Mouse (Mus musculus) hindbrain, embryonic 11.5 days (tissue): Measurements from ENCODE around the gene St6galnac1. TPM values are rescaled to one million over a fixed set of nuclear protein-coding genes. Genes with fewer than 3 reads are reported as not detected.

Source experiments
- ATAC-seq: fragments of 200-750 bp; cut with Nextera tagmentation; 2 replicates; pipeline ENCODE4 v1.8.0; 2017; ENCODE audit warnings: mild to moderate bottlenecking, moderate TSS enrichment, moderate library complexity; ENCODE audit not compliant: low FRiP score
- DNase-seq: peaks from one replicate; pipeline ENCODE4 v3.0.0-alpha.2; 2015; ENCODE audit warnings: low spot score
- H3K27ac ChIP-seq: fragments of 300-500 bp; sonication (generic); 2 replicates; pipeline ENCODE4 v1.5.1; 2014; ENCODE audit warnings: mild to moderate bottlenecking, low read depth, low read length
- H3K27me3 ChIP-seq: fragments of 300-500 bp; sonication (generic); 2 replicates; pipeline ENCODE4 v1.6.1; 2014; ENCODE audit warnings: mild to moderate bottlenecking, low read length, moderate library complexity, mixed read lengths; ENCODE audit not compliant: control insufficient read depth, insufficient read depth
- H3K36me3 ChIP-seq: fragments of 300-500 bp; sonication (generic); 2 replicates; pipeline ENCODE4 v1.6.1; 2014; ENCODE audit warnings: mild to moderate bottlenecking, low read length, moderate library complexity, mixed read lengths; ENCODE audit not compliant: control insufficient read depth, insufficient read depth
- H3K4me1 ChIP-seq: fragments of 300-500 bp; sonication (generic); replicated peaks from 2 replicates; pipeline ENCODE4 v1.6.1; 2014; ENCODE audit warnings: low read length, mixed read lengths; ENCODE audit not compliant: control insufficient read depth, insufficient read depth
- H3K4me2 ChIP-seq: fragments of 300-500 bp; sonication (generic); replicated peaks from 2 replicates; pipeline ENCODE4 v1.6.1; 2014; ENCODE audit warnings: mild to moderate bottlenecking, low read depth, low read length
- H3K4me3 ChIP-seq: fragments of 300-500 bp; sonication (generic); 2 replicates; pipeline ENCODE4 v1.5.1; 2014; ENCODE audit warnings: low read depth, low read length
- H3K9ac ChIP-seq: fragments of 300-500 bp; sonication (generic); 2 replicates; pipeline ENCODE4 v1.6.1; 2014; ENCODE audit warnings: low read depth, low read length
- H3K9me3 ChIP-seq: fragments of 300-500 bp; sonication (generic); 2 replicates; pipeline ENCODE4 v1.6.1; 2016; ENCODE audit warnings: low read length; ENCODE audit not compliant: control insufficient read depth
- WGBS: fragments of 180-500 bp; shearing (Covaris S2); extraction: QIAGEN DNeasy Blood & Tissue Kit; methylation state at CpG from one replicate; pipeline ENCODE4 v1.1.7; 2014; 5-methylcytosine and 5-hydroxymethylcytosine counted together
- polyA plus RNA-seq: library from polyadenylated mRNA; unstranded; fragments of >200 nt; fragmentation: Nextera tagmentation; extraction: Ambion mirVana; gene quantifications from 2 replicates; pipeline ENCODE4 v1.2.1, GENCODE M21; 2014

Gene St6galnac1
- polyA plus RNA-seq, 1 experiment from 2014 or later = not detected

- no peaks in the 10 kb centered on the region for H3K9me3 ChIP-seq
- H3K27ac ChIP-seq = no peak overlapping the region
- no peaks in the 10 kb centered on the region for H3K36me3 ChIP-seq
- H3K4me2 ChIP-seq = no peak overlapping the region
- no peak overlapping the region for H3K4me3 ChIP-seq
- no peaks in the 10 kb centered on the region for H3K27me3 ChIP-seq
- ATAC-seq (no peak), DNase-seq (no peak)
- peaks cover 31% of the 10 kb centered on the region for H3K4me1 ChIP-seq
- WGBS = 77% methylated on average over 8 of the region's 8 CpGs
- H3K9ac ChIP-seq = no peak overlapping the region
Measured at GRCm38 (mm10) chr11:116809520-116809919, 34.2 kb upstream of the St6galnac1 start.

GRCm38 (mm10) chr11:116808811-116809395, 33.6 kb upstream of the St6galnac1 start:
- Histone ChIP-seq H3K27ac (no peak overlapping the region), H3K4me1 (peaks cover 25% of the 10 kb centered on the region), H3K4me3 (no peak overlapping the region), H3K4me2 (no peak overlapping the region), H3K9ac (no peak overlapping the region), H3K36me3 (no peaks in the 10 kb centered on the region), H3K27me3 (no peaks in the 10 kb centered on the region), H3K9me3 (no peaks in the 10 kb centered on the region)
- DNase-seq (no peak), ATAC-seq (no peak)
- 75% methylated on average over 11 of the region's 11 CpGs for WGBS

DNA sequence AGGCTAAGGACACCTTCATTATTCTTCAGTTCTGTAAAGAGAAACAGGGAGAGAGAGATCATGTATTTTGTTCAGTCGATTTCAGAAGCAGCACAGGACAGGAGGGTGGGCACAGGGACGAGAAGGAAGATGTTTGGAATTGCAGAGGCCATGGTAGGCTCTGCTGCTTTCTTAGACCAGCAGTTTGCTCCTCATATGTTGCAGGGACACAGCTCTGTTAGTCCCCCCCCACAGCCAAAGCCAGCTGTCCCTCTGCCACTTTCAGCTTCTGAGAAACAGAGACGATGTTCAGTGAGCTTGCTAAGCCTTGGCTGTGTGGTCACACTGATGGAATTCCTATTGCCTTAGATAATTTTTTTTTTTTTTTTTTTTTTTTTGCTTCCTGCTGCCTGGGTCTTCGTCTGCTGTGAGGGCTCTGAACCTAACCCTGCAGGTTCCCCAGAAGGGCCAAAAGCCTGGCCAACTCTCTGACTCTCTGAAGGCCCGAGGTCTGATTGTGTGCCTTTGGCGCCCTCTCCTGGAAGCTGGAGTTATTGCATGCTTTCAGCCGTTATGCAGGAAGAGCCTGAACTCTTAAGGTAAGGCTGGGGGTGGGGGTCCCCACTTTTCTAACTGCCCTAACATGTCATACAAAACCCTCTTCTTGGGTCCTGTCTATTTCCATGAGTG, 32.8 kb upstream of the St6galnac1 start:
- DNase-seq (peak; percentile 91), ATAC-seq (no peak)
- Histone ChIP-seq H3K9me3 (no peaks in the 10 kb centered on the region), H3K27ac (no peak overlapping the region), H3K9ac (no peak overlapping the region), H3K4me1 (peaks cover 17% of the 10 kb centered on the region), H3K36me3 (no peaks in the 10 kb centered on the region), H3K4me2 (no peak overlapping the region), H3K27me3 (no peaks in the 10 kb centered on the region), H3K4me3 (no peak overlapping the region)
- 30% methylated on average over 7 of the region's 7 CpGs for WGBS

DNA sequence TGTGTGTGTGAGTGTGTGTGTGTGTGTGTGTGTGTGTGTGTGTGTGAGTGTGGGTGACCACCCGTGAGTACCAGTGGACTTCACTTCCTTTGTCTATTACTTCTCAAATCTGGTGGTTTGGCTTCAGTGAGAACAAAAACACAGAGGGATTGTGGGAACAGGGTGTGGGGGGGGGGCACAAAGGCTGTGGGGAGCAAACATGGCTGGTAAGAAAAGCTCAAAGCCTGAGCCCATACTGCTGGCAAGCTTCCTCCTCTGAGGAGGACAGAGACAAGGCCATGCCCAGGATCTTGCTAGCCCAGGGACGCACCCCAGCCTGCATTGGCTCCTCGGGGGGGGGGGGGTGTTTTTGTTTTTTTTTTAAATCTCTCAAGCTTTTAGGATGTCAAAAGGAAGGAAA, 32.2 kb upstream of the St6galnac1 start:
- Histone ChIP-seq H3K4me2 (no peak overlapping the region), H3K27me3 (no peaks in the 10 kb centered on the region), H3K9me3 (no peaks in the 10 kb centered on the region), H3K4me3 (no peak overlapping the region), H3K4me1 (peaks cover 11% of the 10 kb centered on the region), H3K36me3 (no peaks in the 10 kb centered on the region), H3K9ac (no peak overlapping the region), H3K27ac (no peak overlapping the region)
- WGBS = 76% methylated on average over 3 of the region's 3 CpGs
- ATAC-seq (no peak), DNase-seq (no peak)

DNA sequence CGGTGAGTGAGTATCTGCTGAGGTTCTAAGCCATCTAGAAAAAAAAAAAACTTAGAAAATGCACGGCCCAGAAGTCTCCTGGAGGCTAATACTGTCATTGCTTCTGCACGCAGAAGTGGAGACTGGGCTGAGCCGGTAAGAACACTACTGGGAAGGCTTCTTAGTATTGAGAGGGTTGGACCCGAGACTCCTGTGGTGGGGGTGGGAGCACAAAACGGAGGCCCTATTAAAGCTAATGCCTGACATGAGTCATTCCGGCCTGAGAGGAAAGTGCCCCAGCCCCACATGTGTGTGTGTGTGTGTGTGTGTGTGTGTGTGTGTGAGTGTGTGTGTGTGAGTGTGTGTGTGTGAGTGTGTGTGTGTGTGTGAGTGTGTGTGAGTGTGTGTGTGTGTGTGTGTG, 31.8 kb upstream of the St6galnac1 start:
- Histone ChIP-seq H3K4me1 (peaks cover 10% of the 10 kb centered on the region), H3K9me3 (no peaks in the 10 kb centered on the region), H3K27me3 (no peaks in the 10 kb centered on the region), H3K27ac (no peak overlapping the region), H3K9ac (no peak overlapping the region), H3K36me3 (no peaks in the 10 kb centered on the region), H3K4me2 (no peak overlapping the region), H3K4me3 (no peak overlapping the region)
- DNase-seq = no peak
- 78% methylated on average over 7 of the region's 7 CpGs for WGBS
- no peak for ATAC-seq

DNA sequence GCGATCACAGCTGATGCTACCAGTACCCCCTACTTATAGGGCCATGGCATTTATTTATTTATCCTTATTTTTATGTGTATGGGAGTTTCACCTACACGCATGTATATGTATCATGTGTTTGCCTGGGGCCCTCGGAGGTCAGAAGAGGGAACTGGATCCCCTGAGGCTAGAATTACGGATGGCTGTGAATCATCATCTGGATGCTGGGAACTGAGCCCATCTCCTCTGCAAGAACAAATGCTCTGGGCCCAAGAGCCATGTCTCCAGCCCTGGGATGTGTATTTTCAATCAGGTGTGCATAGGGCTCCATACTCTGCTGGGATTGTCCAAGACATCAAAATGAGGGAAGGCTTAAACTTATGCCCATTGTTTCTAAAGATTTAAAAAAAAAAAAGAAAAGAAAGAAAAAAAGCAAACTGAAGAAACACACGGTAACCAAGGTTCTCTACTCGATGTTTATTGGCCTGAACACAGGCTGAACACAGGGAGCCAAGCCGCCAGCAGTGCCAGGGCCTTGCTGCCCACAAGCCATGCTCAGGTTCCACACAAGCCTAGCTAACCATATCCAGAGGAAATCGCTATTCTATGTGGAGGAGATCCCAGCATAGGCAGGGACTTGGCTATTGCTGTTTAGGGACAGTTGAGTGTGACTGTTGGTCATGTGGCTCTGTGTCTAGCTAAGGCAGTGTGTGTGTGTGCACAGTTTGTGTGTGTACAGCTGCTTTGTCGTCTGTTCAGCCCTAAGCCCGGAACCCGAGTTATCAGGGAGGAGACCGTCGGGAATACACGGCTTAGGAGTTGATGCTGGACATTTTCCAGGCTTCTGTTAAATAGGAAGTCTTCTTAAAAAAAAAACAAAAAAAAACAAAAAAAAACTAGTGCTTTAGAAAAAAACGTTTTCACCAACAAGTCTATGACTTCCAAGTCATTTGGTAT, 31.1 kb upstream of the St6galnac1 start:
- Histone ChIP-seq H3K4me2 (no peak overlapping the region), H3K9me3 (no peaks in the 10 kb centered on the region), H3K36me3 (no peaks in the 10 kb centered on the region), H3K9ac (no peak overlapping the region), H3K27me3 (no peaks in the 10 kb centered on the region), H3K4me1 (peaks cover 10% of the 10 kb centered on the region), H3K27ac (no peak overlapping the region), H3K4me3 (no peak overlapping the region)
- ATAC-seq (no peak), DNase-seq (no peak)
- WGBS = 88% methylated on average over 15 of the region's 15 CpGs

GRCm38 (mm10) chr11:116802709-116803108, 27.4 kb upstream of the St6galnac1 start:
- H3K9ac ChIP-seq = no peak overlapping the region
- H3K27ac ChIP-seq = no peak overlapping the region
- H3K4me1 ChIP-seq = no peaks in the 10 kb centered on the region
- no peaks in the 10 kb centered on the region for H3K27me3 ChIP-seq
- 86% methylated on average over 5 of the region's 5 CpGs for WGBS
- no peaks in the 10 kb centered on the region for H3K36me3 ChIP-seq
- DNase-seq (no peak), ATAC-seq (no peak)
- H3K4me3 ChIP-seq = no peak overlapping the region
- no peak overlapping the region for H3K4me2 ChIP-seq
- H3K9me3 ChIP-seq = no peaks in the 10 kb centered on the region

DNA sequence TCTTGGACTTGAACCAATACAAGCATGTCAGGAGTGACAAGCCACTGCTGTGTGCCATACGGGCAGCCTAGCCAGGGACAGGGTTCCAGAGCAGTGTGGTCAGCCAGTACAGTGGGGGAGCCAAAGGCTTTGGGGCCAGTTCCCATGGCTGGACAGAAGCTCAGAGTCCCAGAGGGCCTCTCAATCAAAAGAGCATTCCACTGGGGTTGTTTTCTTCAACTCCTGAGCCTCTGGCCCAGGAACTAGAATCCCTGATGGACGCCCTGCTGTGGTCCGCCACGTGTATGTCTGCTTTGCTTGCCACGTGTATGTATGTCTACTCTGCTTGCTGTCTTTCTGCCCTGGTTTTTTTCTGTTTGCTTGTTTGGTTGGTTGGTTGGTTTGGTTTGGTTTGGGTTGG, 25.8 kb upstream of the St6galnac1 start:
- Histone ChIP-seq H3K27me3 (no peaks in the 10 kb centered on the region), H3K9me3 (no peaks in the 10 kb centered on the region), H3K4me3 (no peak overlapping the region), H3K36me3 (no peaks in the 10 kb centered on the region), H3K4me2 (no peak overlapping the region), H3K4me1 (no peaks in the 10 kb centered on the region), H3K27ac (no peak overlapping the region), H3K9ac (no peak overlapping the region)
- ATAC-seq = no peak
- WGBS = 72% methylated on average over 5 of the region's 5 CpGs
- DNase-seq = no peak
